Mouse (Mus musculus): ENCODE results near the gene Plekhg5.

DNA sequence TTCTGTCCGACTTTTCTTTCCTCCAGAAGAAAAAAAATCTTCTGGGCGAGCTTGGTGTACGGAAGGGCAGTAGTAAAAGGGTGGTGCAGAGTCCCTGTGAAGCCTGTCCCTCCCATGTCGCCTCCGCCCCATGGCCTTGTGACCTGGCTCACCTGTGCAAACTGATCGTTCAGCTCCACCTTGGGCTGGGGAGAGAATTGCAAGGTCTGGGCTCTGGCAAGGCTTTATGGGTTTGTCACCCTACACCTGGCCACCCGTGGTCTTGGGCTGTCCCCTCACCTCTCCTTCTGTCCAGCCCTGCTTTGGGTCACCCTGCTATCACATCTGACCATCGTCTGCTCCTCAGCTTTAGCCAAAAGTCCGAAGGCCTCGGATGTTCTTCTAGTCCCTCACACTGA lies 60.5 kb downstream of the Plekhg5 start:
- no peak for TF ChIP-seq EP300 (IDR thresholded peaks at IDR 0.05; ENCODE audit: low read depth)
- no peak for TF ChIP-seq CTCF (IDR thresholded peaks at IDR 0.05; ENCODE audit: low read depth)
